Mouse (Mus musculus) left cerebral cortex, postnatal 10 days (tissue): Measurements from ENCODE around the gene Ankrd55. TPM values are rescaled to one million over a fixed set of nuclear protein-coding genes. Genes with fewer than 3 reads are reported as not detected.
"Not testable (repeated sequence)": the region's sequence is repeated elsewhere in the genome, so short reads cannot be mapped to it uniquely, and the experiment has no call there.

ENCODE experiments used
- DNase-seq, 2 experiments: peaks; one replicate each; pipeline ENCODE4 v3.0.0; 2021 to 2022; ENCODE audit warnings: low spot score in 2 of 2, mixed read lengths in 1 of 2; ENCODE audit errors: extremely low spot score in 1 of 2
- intact Hi-C: fragments of 180-260 bp; cut with DNase I; formaldehyde crosslinking; loops from one replicate; pipeline ENCODE4 v1.15.1; 2025
- total RNA-seq, 2 experiments: library from RNA; stranded (reverse); gene quantifications; 2 replicates each; pipeline ENCODE4 v1.2.3; 2021

Ankrd55 gene
- total RNA-seq, 2 experiments from 2014 or later: 5.6 to 5.8 TPM

DNA sequence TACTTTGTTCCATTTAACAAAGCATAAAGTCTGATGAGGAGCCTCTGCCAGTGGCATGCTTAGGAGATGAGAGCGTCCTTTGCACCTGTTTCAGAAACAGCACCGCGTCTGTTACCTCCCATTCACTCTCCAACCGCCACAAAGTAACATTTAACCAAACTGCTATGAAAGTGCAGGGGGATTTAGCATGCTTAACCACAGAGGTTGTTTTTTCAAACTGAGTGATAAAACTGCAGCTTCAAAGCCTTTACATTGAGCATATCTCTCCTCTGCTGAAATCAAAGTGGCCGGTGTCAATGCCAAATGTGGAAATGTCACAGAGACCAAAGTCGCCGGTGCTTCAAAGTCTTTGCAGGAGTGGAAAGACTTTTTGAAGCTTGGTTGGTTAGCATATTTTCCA lies 136.4 kb downstream of the Ankrd55 start:
- no peak for DNase-seq
- intact Hi-C loops: no loop called here

DNA sequence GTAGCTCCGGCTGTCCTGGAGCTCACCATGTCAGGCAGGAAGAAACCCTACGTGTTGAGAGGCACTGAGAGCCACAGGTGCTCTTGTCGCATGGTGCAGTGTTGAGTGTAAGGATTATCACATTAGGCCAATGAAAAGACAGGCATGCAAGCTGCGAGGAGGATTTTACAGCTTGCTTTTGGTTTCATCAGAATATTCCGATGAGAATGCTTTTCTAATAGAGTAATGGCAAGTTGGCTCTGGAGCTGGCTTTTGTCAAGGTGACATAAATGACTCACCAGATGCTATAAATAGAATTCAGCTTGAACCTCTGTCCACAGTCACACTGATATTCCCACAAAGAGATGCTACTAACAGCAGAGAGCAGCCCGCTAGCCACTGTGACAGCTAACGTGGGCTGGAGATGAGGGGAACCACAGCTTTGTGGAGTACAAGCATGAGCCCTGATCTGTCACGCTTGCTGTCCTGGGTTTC lies 137.0 kb downstream of the Ankrd55 start:
- no peak for DNase-seq
- intact Hi-C loops: no loop called here

DNA sequence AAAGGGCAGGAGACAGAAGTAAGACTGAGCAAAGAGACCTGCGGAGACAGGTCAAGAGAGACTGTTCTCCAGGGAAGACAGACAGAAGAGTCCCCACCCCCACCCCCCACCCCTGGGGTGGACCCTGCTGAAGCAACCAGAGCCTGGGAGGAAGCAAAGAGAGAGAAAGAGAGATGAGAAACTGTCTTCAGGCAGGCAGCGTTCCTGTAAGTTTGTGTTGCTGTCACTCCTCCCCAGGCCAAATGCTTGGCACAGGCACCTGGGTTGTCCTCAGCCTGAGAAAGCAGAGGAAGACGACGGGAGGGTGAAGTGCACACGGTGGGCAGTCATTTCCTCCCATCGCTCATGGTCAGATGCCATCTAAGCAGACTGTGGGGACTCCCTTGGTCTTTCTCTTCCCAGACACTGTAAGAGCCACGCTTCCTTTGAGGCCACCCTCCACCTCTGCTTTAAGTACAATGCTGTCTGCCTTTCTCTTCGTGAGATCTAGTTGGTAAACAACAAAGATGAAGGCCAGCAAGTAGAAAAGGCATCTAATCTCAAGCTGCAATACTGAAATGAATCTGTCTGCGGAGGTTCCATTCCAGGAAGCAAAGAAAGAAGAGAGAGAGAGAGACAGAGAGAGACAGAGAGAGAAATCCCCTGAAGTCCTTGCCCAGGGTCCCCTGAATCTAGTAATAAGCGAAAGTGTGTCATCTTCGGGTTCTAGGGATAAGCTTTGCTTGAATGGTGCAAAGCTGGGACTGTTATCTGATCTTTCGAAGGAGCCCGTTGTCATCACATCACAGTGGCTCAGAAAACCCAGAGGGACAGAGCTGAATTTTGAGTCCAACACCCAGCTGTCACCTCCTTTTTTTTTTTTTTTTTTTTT lies 138.2 kb downstream of the Ankrd55 start:
- DNase-seq: no peak
- intact Hi-C loops: no loop called here

DNA sequence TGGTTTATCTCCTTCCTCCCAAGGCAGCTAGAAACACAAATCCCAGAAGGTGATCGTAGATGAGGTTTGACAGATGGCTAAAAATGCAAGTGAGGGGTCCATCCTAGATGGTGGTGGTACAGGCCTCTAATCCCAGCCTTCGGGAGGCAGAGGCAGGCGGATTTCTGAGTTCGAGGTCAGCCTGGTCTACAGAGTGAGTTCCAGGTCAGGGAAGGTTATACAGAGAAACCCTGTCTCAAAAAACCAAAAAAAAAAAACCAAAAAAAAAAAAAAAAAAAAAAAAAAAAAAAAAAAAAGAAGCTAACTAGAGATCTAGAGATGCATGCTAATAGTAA lies 138.9 kb downstream of the Ankrd55 start:
- DNase-seq, intact Hi-C loops: not testable (repeated sequence)

DNA sequence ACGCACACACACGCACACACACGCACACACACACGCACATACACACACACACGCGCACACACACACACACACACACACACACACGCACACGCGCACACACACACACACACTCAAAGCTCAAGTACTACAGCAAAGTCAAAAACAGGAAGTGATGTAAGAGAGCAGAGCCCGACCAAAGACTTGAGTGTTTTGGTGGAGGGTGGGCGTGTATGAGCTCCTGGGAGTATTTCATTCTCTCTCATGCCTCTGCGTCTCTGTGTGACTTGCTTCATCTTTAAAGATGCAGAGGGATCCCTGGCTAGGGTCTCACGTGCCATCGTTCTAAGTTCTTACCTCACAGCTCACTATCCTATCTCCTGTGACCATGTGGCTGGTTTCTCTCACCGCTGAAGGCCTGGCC lies 139.3 kb downstream of the Ankrd55 start:
- DNase-seq: no peak
- intact Hi-C loops: no loop called here

DNA sequence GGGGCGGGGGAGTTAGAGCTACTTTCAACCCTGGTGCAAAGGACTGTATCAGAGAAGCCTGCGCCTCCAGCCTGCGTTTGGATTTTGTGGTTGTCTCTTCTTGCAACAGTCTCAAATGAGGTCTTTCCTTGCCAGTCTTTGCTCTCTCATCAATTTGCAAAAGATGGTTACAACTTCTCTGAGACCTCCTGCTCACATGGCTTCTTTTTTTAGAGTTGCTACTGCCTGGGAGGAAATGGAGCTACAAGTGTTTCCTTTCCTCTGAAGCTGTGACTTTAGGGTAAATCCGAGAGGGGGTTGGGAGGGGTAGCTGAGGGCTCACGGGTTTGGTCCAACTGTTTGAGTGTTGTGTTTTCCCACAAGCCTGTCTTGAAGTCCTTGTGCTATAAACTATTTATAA lies 145.0 kb downstream of the Ankrd55 start:
- intact Hi-C loops: no loop called here
- DNase-seq: peak; percentile 22 to 31

Other genes with a start within 250 kb of the Ankrd55 start
- gene Il6st, start 175.6 kb downstream of the Ankrd55 start, total RNA-seq: 10 to 100 TPM; 76.1 to 84.1 TPM